Mouse (Mus musculus) olfactory bulb, adult 2 months (tissue): ENCODE measurements around the gene Lcp2. TPM values are rescaled to one million over a fixed set of nuclear protein-coding genes. Genes with fewer than 3 reads are reported as not detected.
A peak's percentile ranks its signal among the peaks of the same experiment; 100 is the strongest.

Source experiments
- H3K27ac ChIP-seq: fragments of 200-500 bp; 2 replicates; pipeline ENCODE4 v1.5.1; 2012; ENCODE audit warnings: low read depth, low read length; ENCODE audit not compliant: insufficient read depth
- H3K4me1 ChIP-seq: fragments of 200-500 bp; 2 replicates; pipeline ENCODE4 v1.6.1; 2012; ENCODE audit warnings: low read length; ENCODE audit not compliant: control insufficient read depth, insufficient read depth
- H3K4me3 ChIP-seq: fragments of 200-500 bp; 2 replicates; pipeline ENCODE4 v1.5.1; 2012; ENCODE audit warnings: mild to moderate bottlenecking, low read depth, low read length, moderate library complexity; ENCODE audit not compliant: insufficient read depth
- CTCF ChIP-seq: fragments of 200-500 bp; IDR thresholded peaks from 2 replicates; pipeline ENCODE4 v1.5.1; 2012; ENCODE audit warnings: low read depth, mild to moderate bottlenecking, low read length, moderate library complexity; ENCODE audit not compliant: insufficient read depth
- POLR2A ChIP-seq: fragments of 200-500 bp; IDR thresholded peaks from 2 replicates; pipeline ENCODE4 v1.6.1; 2012; ENCODE audit warnings: mild to moderate bottlenecking, low read depth, low read length, moderate library complexity; ENCODE audit not compliant: insufficient read depth
- WGBS: fragments of 180-500 bp; shearing (Covaris S2); methylation state at CpG from one replicate; pipeline ENCODE4 v1.1.7; 2018; 5-methylcytosine and 5-hydroxymethylcytosine counted together
- polyA plus RNA-seq: library from polyadenylated mRNA; stranded (reverse); fragments of >200 nt; gene quantifications from 2 replicates; pipeline ENCODE4 v1.2.4, GENCODE M21; 2012; ENCODE audit warnings: low replicate concordance; ENCODE audit not compliant: missing spikeins, insufficient read depth, insufficient read length

Lcp2 gene
- polyA plus RNA-seq, 1 experiment, result not detected

DNA sequence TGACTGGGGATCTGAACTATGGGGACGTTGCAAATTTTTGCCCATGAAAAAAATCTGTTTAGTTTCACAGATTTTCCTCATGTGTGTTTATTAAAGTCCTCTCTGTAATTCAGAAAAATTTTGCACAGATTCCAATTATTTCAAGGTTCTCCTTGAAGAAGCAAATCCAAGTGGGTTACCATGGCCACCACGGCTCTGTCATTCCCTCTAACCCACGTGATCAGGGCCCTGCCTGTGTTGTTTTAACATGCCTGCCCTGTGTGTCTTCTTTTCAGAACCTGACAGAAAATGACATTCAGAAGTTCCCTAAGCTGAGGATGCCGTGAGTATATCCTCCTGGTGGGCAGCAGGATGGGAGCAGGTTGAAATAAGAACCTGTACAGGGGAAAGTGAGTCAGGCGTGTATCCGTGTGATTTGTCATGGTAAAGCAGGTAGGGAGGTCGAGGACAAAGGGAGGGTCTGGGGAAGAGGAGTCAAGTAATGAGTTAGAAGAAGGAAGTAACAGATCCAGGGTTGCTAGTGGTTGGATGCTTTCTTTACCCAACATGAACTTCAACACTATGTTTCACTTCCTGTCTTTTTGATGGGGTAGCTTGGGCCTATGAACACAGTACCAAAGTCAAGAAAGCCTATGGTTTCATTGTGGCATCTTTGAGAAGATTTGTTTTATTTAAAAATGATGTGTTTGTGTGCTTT lies 7.5 kb downstream of the Lcp2 start:
- H3K27ac ChIP-seq, result no peak overlapping the region
- 85% methylated on average over 7 of the region's 7 CpGs for WGBS
- no peaks in the 10 kb centered on the region for H3K4me1 ChIP-seq
- TF ChIP-seq POLR2A (no peak), CTCF (no peak)
- H3K4me3 ChIP-seq, result no peak overlapping the region

DNA sequence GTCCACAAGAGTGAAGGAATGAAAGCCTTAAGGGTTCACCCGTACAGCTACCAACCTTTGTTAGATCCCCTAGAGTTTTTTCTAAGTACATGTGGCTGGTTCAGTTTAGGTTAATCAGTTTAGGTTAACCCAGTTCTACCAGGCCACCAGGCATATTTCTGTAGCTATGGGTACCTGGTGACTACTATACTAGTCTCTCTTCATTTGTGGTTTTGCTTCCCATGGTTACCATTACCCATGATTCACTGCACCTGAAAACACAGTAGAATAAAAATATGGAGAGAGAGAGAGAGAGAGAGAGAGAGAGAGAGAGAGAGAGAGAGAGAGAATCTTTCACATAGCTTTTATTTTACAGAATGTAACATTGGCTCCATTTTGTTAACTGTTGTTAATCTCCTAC lies 10.0 kb downstream of the Lcp2 start:
- 93% methylated on average over 1 of the region's 1 CpGs for WGBS
- TF ChIP-seq CTCF, result no peak
- TF ChIP-seq POLR2A, result no peak
- Histone ChIP-seq H3K27ac (no peak overlapping the region), H3K4me1 (no peaks in the 10 kb centered on the region), H3K4me3 (no peak overlapping the region)

DNA sequence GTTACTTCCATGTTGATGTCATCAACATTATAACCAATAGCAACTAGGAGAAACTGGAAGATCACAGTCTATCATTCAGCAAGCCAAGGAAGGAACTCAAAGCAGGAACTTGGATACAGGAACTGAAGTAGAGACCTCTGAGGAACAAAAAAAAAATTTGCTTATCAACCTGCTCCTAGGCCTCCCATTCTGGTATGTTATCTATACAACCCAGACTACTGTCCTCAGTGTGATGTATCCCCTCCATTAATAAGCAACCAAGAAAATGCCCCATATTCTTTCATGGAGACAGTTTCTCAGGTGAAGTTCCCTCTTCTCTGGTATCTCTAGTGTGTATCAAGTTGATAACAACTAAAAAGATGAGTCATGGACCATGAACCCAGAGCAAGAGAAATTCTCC lies 11.6 kb downstream of the Lcp2 start:
- Histone ChIP-seq H3K27ac (no peak overlapping the region), H3K4me3 (no peak overlapping the region), H3K4me1 (no peaks in the 10 kb centered on the region)
- TF ChIP-seq POLR2A (no peak), CTCF (no peak)

DNA sequence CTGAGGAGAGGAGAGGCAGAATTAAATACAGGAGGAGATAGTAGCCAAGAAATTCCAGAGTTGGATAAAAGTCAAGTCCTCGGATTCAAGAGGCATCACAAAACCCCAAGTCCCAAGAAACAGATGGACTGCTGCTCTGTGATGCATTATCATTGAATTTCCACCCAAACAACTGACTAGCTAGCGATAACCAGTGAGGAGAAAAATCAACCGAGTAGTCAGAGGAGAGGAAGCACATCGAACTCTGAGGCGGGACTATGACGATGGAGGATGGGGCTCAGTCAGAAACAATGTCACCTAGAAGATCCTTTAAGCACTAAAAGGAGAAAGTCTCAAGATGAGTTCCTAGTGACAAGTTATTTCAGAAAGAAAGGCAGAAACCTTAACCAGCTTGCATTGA lies 12.2 kb downstream of the Lcp2 start:
- H3K27ac ChIP-seq, result no peak overlapping the region
- H3K4me1 ChIP-seq, result no peaks in the 10 kb centered on the region
- no peak overlapping the region for H3K4me3 ChIP-seq
- 86% methylated on average over 6 of the region's 6 CpGs for WGBS
- no peak for TF ChIP-seq CTCF
- no peak for TF ChIP-seq POLR2A

DNA sequence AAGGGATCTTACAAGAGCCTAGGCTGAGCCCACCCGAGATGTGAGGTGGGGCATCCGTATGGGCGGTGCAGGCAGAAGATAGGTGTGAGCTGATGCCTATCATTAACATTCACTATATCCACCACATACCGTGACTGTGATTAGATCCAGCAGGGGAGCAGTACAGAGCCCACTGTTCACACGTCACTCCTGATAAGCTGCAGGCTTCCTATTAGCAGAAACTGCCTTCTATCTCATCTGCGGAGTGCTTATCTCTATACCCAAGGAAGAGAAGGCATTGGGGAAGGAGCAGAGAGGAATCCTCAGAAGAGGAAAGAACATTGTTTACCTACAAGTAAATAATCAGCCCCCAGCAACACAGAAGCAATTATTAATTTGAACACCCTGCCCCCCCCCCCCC lies 15.0 kb downstream of the Lcp2 start:
- 78% methylated on average over 6 of the region's 6 CpGs for WGBS
- Histone ChIP-seq H3K4me1 (no peaks in the 10 kb centered on the region), H3K4me3 (no peak overlapping the region), H3K27ac (no peak overlapping the region)
- TF ChIP-seq POLR2A (no peak), CTCF (no peak)

- Histone ChIP-seq H3K27ac (no peak overlapping the region), H3K4me3 (no peak overlapping the region), H3K4me1 (no peaks in the 10 kb centered on the region)
- TF ChIP-seq CTCF, result no peak
- TF ChIP-seq POLR2A, result no peak
- WGBS, result 79% methylated on average over 2 of the region's 2 CpGs
These were observed 16.5 kb downstream of the Lcp2 start for GRCm38 (mm10) chr11:34063257-34063656.

DNA sequence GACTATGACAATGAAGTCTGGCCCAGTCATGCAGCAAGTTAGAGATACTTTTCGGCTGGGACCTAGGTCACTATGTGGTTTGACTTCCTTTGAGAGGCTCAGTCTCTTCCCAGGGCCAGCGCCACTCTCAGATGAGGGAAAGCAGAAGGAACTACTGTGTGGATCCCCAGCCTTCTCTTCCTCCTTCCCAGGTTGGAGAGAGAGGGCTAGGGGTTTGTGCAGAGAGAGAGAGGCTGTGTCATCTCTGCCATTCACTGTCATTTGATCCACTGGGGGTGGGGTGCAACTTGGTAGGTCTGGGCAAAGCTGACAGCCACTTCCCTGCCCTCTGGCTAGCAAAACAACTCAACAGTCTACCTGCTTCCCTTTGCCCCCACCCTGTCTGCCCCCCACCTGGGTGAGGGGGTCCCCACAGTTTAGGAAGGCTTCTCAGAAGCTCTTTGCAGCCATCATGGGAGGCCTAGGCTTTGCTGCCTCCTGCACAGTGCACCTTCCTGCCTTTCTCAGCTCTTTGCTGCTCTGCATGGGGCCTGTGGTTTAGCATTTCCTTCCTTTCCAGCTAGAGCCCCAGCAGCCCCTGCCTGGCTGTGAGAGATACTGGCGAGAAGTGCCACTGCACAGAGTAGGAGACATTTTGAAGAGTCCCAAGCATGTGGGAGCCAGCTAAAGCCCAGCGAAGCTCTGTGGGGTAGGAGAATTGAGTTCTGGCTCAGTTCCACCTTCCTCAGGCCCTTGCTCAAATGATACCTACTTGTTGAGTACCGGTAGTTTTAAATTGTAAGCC lies 17.2 kb downstream of the Lcp2 start:
- H3K4me1 ChIP-seq, result no peaks in the 10 kb centered on the region
- H3K27ac ChIP-seq, result no peak overlapping the region
- 82% methylated on average over 5 of the region's 5 CpGs for WGBS
- TF ChIP-seq CTCF (no peak), POLR2A (no peak)
- no peak overlapping the region for H3K4me3 ChIP-seq

DNA sequence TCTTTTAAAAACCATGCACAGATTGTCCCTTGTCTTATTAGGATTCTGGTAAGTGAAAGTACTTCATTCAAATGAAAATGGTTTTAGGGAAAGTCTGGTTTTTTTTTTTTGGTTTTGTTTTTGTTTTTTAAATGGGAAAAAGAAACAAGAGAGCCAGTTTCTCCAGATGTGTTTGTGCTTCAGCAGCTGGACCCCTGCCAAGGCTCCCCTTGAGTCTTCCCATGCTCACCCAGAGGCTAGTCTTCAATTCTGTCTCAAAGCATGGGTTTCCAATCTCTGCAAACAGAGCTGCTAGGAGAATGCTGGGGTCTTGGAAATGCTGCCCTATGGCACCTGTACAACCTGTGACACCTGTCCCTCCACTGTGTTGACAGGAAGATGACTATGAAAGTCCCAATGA lies 23.9 kb downstream of the Lcp2 start:
- Histone ChIP-seq H3K4me1 (peaks cover 6% of the 10 kb centered on the region; the same call in 1 of the 2 replicates), H3K4me3 (no peak overlapping the region), H3K27ac (no peak overlapping the region)
- TF ChIP-seq POLR2A (no peak), CTCF (no peak)

GRCm38 (mm10) chr11:34072309-34072708 lies 25.6 kb downstream of the Lcp2 start:
- Histone ChIP-seq H3K4me1 (peaks cover 6% of the 10 kb centered on the region; the same call in 1 of the 2 replicates), H3K4me3 (no peak overlapping the region), H3K27ac (no peak overlapping the region)
- TF ChIP-seq POLR2A, result no peak
- TF ChIP-seq CTCF, result no peak
- WGBS, result 87% methylated on average over 4 of the region's 4 CpGs

- no peak overlapping the region for H3K27ac ChIP-seq
- no peak overlapping the region for H3K4me3 ChIP-seq
- H3K4me1 ChIP-seq, result peaks cover 6% of the 10 kb centered on the region; the same call in 1 of the 2 replicates
- WGBS, result 23% methylated on average over 15 of the region's 15 CpGs
- TF ChIP-seq CTCF, result peak; percentile 80
- no peak for TF ChIP-seq POLR2A
These were observed 27.1 kb downstream of the Lcp2 start for GRCm38 (mm10) chr11:34073776-34074175.
